Mouse (Mus musculus) right cerebral cortex, postnatal 36 days (tissue): ENCODE results near the gene Plcb2.

ENCODE experiments used
- DNase-seq, 2 experiments: peaks; one replicate each; pipeline ENCODE4 v3.0.0; 2022; ENCODE audit warnings: low spot score in 2 of 2, mixed read lengths in 1 of 2

Plcb2 gene

DNA sequence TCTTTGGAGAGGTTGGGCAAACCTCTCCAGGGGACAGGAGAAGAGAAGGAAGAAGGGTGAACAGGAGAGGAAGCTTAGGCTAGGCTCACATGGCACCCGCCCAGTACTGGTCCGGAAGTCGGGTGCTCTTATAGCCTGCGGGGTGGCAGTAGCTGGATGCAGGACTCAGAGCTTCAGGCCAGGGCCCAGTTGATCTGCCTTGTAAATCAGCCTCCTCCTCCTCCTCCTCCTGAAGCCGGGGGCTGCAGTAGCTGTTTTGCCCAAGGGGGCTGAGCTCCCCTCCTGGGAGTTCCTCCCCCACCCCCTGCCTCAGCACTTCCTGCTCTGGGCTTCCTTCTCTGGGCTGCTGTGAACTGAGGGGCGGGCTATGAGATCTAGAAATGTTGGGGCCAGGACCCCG lies at the start of gene Plcb2:
Gene Plcb2, minus strand, starts transcription at position 102 of the 400 bp plus-strand sequence.
- no peak for DNase-seq

DNA sequence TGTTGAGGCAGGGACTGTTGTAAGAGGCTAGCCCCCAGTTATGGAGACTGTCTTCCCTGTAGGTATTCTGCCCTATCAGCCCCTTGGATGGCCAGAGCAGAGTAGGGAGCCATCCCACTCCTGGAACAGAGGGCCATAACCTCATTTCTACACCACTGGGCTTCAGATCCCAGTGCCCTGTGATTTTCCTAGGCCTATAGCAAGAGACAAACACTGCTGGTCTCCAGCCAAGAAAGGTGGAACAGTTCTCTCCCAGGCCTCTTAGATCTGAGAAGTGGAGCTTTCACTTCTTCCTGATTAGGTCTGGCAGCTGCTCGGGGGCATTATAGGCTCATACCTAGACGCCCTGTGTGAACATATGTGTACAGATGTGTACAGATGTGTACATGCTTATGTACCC lies 48.1 kb upstream of the Plcb2 start:
- DNase-seq = no peak

DNA sequence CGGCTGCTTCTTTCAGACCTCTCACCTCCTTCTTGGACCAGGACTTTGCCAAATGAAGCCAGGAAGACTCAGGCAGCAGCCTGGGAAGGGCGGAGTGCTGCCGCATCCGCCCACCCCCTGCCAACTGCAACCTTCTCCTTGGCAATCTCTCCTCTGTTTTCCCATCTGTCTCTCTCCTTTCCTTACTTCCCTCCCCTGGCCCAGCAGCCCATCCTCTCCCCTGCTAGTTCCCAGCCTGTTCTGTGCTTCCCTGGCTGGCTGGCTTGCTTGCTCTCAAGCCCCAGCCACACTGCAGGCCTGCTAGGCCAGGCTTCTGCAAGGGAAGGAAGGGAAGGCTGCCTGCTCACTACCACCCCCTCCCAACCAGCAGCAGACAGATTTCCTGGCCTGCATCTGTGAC lies 47.6 kb upstream of the Plcb2 start:
- DNase-seq = peak; percentile 68 to 81

DNA sequence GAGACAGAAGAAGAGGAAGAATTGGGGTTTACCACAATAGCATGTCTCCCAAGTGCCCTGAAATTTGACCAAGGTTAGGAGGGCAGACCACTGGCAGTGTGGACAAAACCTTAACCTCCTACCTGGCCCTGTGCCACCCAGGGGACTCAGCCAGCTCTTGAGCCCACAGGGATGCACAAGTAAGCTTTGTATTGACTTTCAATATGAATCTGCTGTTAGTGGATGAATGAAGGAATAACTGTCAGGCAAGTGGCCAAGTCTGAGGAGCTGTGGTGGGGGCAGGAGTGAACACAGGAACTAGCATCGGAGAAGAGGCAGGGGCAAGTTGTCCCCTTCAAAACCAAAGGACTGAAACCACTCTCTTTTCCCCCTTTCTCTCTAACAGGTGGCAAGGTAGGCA lies 47.2 kb upstream of the Plcb2 start:
- DNase-seq = no peak

DNA sequence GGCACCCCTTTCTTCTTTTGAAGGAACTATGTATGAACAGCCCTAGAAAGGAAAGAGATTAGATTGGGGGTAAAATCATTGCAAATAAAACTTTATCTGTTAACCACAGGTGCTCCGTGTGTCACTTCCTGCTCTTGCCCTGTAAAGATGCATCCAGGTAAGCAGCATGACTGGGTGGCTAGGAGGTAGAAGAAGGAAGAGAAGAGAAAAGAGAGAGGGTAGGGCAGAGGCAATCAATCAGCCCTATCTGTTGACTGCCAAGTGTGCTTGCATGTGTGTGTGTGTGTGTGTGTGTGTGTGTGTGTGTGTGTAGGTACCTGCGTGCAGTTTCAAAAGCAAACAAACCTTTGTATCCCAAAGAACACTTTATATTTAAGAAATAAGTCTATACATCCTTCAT lies 46.3 kb upstream of the Plcb2 start:
- no peak for DNase-seq

DNA sequence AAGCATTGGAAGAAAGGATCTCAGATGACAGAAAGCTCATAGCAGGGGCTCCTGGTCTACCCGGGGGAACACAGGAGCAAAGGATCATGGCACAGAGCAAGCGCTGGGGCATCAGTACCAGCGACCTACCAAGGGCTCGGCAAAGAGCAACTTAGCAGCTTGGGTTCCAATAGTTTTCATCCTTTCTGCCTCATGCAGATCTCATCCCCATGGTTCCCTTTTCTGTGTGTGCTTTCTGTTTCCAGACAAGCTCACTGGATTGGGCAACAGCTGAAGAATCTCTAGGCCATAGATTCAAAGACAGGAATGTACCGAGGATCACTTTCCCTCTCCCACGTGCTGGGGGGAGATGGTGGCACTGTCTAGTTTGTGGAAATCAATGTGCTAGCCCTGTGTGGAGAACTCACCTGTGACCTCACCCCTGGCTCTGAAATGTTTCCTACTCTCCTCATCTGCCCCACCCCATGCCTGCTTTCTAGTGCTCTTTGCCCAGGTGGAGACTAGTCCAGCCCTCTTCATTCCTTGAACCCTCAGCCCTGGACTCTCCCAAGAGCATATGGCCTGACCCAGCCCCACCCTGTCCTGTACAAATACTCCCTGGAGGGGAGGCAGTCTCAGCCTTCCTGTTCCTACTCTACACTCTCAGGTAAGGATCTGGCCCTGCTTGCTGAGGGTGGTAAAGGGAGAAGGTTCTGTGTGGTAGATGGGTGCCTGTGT lies 44.1 kb upstream of the Plcb2 start, which contains the start of gene Phgr1:
Gene Phgr1, plus strand, starts transcription at position 612 of the 717 bp plus-strand sequence.
- DNase-seq = no peak

DNA sequence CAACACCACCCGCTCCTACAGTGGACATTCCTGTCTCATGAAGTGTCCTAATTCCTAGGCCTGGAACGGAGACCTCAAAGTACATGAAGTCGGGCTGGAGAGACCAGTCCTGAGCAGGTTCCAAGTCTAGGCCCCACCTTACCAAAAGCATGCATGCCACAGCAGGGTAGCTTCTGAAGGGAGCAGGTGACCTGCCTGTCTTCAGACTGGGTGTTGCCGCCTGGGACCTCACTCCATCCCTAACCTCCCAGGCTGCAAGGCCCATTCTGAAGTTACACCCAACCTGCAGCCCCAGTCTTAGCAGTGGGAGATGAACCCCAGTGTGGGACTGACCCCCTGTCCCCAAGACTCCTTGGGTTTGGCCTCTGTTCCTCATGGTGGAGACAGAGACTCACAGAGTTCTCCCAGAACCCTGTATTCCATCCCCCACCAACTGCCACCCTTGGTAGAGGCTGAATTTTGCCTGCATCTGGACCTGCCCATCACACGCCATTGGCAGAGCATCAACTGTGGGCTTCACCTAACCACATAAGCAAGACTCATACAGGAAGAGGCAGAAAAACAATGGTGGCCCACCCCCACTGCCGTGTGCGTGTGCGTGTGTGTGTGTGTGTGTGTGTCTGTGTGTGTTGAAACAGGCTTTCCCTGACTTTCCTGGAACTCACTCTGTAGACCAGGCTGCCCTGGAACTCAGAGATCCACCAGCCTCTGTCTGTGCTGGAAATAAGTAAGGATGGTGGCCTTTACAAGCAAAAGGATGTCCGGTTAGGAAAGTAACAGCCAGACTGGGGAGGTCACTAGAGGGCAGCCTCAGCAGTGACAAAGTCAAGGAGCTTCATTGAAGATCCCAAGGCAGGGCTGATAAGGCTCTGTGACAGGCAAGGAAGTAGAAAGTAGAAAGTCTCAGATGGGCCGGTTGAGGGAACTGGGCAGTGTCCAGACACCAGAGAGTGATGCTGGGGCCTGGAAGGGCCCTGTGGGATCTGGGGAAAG lies 38.1 kb upstream of the Plcb2 start:
- DNase-seq = no peak

DNA sequence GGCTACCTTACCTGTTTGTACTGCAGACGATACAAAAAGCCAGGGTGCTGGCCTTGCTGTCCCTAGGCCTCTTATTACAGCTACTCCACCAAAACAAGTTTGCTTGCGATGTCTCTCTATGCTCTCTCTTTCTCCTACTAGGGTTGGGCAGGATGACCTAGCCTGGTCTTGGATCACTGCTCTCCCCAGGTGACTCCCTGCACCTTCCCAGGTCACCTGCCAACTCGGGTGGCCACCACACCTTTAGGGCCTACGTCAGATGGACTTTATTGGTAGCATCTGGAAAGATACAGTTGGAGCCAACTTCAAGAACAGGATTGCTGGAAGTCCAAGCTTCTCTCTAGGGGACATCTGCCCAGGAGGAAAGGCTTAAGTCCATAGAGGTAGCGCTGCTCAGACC lies 36.6 kb upstream of the Plcb2 start:
- DNase-seq = no peak

DNA sequence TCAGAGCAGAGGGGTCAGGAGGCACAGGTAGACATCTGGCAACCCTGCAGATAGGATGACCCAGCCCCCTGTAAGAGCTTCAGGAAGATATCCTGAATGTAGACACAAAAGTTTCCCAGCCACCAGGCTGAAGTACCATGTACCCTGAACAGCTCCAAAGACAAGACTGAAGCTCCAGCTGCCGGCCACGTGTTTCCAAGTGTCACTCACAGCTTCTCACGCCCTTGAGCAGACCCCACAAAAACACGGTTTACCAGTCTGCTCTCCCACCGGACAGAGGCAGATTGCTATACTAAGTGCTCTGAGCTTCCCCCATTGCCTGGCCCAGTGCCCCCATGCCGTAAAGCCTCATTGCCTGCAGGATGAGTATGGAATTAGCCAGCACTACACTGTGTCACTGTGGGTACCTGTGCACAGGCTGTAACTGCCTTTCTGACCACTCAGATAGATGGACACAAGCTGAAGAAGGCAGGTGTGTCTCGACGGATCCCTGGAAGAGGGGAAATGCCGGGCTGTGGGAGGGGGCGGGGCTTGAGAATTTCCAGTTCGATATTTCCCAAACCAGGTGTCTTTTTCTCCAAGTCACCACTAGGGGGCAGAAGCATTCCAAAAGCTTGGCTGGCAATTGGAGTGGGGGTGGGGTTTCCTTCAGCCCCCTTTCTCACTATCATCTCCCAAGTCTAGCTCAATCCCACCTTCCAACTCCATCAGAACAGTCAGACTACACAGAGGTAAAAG lies 36.0 kb upstream of the Plcb2 start:
- no peak for DNase-seq

DNA sequence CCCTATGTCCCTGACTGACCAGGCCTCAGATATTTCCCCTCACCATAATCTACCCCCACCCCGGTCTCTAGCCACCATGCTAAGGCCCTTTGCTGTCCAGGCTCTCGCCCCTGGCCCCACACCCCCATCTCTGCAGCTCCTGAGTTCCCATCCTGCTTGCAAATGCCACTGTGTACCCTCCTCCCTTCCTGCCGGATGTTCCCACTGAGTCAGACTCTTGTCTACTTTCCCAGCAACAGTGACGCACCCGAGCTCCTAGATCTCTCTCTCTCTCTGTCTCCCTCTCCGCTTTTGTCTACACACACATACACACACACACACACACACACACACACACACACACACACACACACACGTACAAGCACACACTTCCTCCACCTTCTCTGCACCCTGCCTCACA lies 35.2 kb upstream of the Plcb2 start:
- DNase-seq = peak in 1 of 2 experiments; percentile 69

DNA sequence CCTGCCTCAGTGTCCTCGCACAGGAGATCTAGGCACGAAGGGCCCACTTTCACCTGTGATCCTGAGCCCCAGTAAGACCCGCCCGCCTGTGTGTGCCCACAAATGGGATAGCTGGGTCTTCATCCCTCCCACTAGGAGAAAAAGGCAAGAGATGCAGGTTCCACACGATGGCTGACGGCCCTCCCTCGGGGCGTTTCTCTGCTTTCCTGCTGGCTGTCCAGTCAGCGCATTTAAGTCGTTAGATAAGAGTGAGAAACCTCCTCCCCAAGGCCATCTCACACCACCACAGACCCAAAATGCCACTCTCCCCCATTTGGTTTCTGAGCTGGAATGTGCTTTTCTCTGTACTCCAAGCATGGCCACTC lies 34.5 kb upstream of the Plcb2 start:
- no peak for DNase-seq

DNA sequence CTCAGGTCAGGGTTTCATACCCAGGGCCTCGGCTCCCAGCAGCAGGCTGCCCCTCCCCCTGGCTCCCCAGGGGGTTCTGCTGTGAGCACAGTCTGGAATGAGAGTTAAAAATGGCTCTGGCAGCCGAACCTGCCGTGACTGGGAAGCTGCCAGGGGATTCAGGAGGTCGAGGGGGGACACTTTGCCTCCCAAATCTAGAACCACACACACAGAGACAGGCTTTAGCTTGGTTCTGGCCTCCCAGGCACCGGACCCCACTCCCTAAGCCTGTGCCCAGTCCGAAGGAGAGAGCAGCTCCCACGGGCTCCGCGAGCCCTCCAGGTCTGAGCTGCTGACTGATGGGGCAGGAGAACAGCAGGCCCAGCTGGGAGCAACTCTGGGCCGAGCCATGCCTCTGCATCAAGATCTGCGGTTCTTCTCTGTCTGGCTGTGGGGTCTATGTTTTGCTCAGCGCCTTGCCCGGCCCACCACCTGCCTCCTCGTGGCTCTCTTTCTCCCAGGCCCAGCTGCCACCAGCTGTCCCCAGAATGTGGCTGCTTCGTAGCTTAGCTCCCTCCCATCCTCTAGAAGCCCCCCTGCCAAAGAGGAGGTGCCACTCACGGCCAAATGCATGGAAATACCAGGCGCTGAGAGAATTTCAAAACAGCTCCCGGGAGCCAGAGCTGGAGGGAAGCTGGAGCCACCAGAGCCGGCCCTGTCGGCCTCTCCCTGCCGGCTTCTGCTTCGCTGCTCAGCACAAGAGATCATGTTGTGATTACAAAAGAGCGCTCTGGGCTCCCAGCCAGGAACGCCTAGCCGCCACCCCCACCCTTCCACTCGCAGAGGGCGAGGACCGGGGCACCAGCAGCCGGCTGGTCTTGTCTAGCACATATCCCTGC lies 33.9 kb upstream of the Plcb2 start, which contains the start of gene Ccdc9b:
Gene Ccdc9b, minus strand, starts transcription at position 756 of the 878 bp plus-strand sequence.
- peak; percentile 77 for DNase-seq

DNA sequence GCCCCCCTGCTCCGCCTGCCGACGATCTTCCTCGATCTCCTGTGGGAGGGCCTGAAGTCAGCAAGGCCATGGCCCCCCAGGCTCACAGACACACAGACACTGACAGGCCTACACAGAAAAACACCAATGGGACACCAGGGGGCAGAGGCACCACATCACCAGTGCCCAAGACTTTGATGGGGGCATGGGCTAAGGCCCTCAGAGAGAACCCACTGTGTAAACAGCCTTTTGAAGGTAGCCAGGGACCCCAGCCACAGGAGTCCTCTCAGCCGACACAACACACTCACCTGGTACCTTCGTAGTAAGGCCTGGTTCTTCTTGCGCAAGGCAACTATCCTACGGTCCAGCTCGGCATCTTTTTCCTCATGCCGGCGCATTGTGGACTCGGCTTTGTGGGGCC lies 33.1 kb upstream of the Plcb2 start:
- DNase-seq = no peak

DNA sequence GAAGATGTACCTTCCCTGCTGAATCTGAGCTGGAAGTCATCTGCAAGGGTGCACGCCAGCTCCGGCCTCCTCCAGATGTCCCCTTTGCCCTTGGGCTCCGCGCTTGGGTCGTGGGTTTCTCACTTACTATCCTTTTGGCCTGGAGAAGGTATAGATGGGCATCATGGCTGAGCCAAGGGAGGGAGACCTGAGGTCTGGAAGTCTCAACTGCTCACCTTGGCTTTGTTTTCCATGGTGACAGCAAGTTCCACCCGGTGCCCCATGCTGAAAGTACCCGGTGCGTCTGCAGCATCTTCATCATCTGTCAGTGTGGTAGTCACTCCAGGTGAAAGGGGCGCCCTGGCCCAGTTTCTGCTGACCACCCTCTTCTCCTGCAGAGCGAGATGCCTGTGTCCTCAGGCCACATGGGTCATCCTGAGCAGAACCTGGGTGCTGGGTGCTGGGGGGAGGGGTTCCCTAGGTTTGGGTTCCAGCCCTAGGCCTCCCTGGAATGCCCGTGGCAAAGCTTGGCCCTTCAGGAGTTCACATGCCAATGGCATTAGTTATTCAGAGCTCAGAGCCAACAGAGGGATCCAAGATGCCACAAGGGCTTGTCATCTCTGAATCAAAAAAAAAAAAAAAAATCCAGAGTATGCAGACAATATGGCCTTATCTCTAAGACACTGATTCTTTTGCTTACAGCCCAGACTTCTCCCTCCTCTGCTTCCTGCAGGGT lies 32.2 kb upstream of the Plcb2 start:
- DNase-seq = no peak

DNA sequence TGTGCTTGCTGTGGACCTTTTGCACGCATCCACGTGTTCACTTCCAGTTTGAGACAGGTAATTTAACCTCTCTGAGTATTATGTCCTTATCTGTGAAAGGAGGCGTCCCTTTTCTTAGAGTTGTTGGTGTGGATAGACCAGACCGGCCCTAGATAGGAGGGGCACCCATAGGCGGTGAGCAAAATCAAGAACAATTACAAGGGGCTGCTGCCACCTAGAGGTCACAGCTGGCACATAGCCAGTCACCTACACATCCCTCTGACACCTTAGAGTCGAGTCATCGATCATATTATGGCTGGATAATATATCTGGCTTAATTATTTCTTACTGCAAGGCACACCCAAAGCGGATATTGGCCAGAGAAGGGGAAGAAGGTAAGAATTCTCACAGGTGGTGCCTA lies 31.6 kb upstream of the Plcb2 start:
- peak in 1 of 2 experiments; percentile 39 for DNase-seq

DNA sequence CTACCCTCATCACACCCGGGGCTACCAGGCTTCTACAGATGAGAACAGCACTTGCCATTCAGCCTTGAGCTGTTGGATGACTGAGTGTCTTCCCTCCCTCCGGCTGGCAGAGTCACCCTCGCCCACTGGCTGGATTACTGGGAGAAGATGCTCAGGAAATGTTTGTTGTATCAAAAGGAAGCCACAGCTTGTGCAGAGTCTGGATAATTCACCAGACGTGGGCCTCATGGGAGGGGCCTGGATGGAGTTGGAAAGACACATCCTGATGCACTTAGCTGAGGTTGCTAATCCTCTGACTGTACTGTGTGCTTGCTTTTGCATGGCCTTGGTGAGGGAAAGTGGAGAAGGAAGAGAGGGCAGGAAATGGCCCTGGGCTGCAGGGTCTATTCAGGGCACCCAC lies 27.9 kb upstream of the Plcb2 start:
- no peak for DNase-seq

DNA sequence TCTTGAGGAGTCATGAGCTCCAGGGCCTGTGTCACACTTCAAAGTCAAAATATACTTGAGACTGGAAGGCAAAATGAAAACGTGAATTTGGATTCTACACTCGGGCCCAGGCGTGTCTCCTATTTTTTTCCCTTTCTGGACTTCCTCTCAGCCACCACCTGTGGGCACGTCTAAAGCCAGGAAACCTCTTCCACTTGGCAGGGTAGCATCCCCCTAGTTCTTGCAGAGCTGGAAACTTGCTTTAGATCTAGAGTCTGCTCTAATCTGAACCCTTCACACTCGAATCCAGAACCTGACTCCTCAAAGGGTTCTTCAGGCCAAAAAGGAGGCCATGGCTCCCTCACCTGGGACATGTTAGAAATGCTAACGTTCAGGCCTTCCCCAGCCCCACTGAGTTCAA lies 27.2 kb upstream of the Plcb2 start:
- DNase-seq = no peak

DNA sequence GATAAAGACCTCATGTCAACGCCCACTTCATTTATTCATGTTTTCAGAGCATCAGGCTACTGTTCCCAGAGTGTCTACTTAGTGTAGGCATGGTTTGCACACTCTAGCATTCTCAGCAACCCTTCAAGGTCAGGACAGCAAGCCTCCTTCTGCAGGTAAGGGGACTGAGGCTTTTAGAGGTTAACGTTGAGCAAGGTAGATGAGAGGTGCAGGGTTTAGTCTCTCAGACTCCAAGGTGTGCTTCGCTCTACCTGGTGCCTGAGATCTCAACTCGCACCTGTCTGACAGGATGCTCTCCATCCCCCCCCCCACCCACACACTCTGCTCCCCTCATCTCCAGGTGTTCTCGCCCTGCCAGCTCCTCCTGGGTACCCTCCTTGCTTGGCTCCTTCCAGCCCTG lies 25.9 kb upstream of the Plcb2 start:
- no peak for DNase-seq

DNA sequence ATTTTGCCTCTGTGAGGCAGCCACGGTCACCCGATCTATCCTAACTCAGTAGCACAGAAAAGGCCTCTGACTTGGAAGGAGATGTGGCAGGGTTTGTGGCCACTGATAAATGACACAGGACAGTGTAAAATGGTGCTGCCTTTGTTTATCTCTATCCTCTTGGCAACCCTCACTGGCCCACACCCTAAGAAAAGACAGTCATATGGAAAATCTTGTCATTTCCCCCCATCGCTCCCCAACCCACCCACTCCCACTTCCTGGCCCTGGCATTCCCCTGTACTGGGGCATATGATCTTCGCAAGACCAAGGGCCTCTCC lies 24.5 kb upstream of the Plcb2 start:
- DNase-seq = no peak

DNA sequence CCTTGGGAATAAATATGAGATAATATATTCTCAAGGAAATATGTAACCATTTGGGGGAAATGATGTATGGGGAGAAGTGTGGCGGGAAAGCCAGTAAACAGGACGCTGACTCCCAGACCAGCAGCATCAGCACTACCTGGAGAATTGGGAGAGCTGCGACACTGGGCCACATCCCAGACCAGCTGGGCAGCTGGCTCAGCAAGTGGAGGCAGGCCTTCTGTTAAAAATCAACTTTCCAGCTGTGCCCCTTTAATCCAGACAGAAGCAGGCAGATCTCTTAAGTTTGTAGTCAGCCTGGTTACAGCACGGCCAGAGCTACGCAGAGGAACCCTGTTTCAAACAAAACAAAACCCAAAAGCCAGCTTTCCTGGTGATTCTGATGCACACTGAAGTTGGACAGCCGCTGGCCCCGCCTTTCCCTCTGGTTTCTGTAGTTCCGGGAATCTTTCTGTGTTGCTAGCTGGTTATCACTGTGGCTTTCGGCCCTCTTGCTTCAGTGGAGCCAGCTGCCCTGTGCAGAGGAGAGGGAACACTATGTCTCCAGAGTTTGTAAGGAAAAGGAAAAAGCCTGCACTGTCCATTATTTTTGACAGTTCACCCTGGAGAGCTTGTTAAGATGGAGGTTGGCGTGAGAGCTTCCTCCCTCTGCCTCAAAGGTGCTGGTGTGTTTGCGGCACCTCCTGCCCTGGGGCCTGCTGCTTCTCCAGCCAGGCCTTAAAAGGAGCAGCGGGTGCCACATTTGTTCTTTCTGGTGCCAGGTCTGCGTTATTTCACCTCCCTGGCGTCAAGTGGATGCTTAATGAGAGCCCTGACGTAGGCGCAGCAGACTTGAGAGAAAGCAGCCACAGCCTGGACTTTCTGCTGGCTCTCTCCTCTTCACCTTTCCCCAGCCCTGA lies 23.9 kb upstream of the Plcb2 start:
- no peak for DNase-seq
